Mouse (Mus musculus): Measurements from ENCODE around the gene Dnajc11. TPM values are rescaled to one million over a fixed set of nuclear protein-coding genes. Genes with fewer than 3 reads are reported as not detected.

The Dnajc11 gene
- polyA plus RNA-seq, 1 experiment = 58.5 TPM

DNA sequence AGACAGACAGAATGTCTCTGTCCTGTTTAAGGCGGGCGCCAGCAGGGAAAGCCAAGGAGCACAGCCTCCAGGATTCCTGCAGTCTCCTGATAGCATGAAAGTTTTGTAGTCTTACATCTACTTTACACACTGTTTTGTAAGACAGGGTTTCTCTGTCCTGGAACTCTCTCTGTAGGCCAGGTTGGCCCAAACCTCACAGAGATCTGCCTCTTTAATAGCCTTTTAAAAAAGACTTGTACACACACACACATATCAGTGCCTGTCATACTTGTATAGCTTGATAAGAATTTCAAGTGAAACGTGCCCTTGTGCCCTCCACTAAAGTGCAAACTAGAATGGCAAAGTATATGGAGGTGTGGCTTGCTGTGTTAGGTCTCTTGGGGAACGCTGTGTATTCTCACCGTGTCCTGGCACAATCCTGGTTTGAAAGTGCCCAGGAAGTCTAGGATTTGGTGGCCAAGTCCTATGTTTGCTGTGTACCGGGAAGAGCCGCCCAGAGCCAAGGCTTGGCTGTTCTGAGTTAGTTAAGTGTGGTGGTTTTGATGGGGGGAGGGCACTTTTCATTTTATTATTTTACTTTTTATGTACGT, 77.8 kb downstream of the Dnajc11 start:
- peaks cover 3% of the 10 kb centered on the region for H3K4me1 ChIP-seq (ENCODE audit: control insufficient read depth, insufficient read depth, low read length)
- H3K4me3 ChIP-seq (ENCODE audit: insufficient read depth, low read length) = peak overlapping the region; percentile 91
- H3K27ac ChIP-seq (ENCODE audit: insufficient read depth, low read length) = no peak overlapping the region
- TF ChIP-seq POLR2A (IDR thresholded peaks at IDR 0.05; ENCODE audit: extremely low read depth, insufficient read depth, low read length) (no peak), CTCF (IDR thresholded peaks at IDR 0.05; ENCODE audit: extremely low read depth, insufficient read depth, low read length) (no peak)

DNA sequence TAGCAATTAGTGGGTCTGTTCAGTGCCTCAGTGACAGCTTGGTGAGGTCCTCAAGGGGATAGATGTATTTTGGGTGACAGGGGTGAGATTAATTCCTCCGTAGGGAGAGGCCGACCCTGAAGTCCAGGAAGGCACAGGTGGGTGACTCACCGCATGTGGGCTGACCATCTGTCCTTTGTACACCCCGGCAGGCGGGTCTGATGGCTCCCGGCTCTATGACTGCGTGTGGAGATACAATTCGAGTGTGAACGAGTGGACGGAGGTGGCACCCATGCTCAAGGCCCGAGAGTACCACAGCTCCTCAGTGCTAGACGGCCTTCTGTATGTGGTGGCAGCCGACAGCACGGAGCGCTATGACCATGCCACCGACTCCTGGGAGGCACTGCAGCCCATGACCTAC, 78.6 kb downstream of the Dnajc11 start:
- peaks cover 3% of the 10 kb centered on the region for H3K4me1 ChIP-seq (ENCODE audit: control insufficient read depth, insufficient read depth, low read length)
- H3K4me3 ChIP-seq (ENCODE audit: insufficient read depth, low read length) = no peak overlapping the region
- no peak overlapping the region for H3K27ac ChIP-seq (ENCODE audit: insufficient read depth, low read length)
- TF ChIP-seq CTCF (IDR thresholded peaks at IDR 0.05; ENCODE audit: extremely low read depth, insufficient read depth, low read length) (no peak), POLR2A (IDR thresholded peaks at IDR 0.05; ENCODE audit: extremely low read depth, insufficient read depth, low read length) (no peak)

DNA sequence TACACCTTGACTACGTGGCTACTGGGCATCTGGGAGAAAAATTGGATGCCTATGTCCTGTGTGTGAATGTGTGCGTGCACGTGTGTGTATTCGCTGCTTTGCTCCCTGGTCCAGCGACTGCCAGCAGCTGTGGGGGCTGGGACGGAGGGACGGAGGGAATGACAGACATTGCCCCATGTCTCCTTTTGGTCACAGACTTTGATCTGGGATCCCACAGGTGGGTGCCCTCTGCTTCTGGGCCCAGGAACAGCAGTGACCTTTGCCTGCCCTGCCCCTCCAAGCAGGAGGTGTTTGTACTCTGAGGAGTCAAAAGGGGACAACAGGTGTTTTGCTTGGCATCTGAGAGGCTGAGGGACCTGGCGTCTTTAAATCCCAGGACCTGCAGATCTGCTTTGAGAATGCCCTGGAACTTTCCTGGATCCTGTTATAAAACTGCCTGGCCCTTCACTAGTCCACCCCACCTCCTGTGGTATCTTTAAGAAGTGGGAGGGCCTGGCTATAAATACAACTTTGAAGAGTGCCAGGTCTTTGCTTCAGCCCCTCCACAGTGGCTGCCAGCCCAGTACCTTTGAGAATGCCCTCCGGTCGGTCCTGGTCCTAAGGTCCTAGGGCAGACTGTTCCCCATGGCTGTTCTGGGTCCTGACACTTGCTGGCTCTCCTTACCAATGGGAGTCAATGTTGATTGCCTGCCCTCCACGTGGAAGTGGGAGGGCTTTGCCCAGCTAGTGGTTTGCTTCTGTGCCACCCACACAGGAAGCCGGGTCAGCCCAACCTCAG, 79.7 kb downstream of the Dnajc11 start:
- no peak for TF ChIP-seq POLR2A (IDR thresholded peaks at IDR 0.05; ENCODE audit: extremely low read depth, insufficient read depth, low read length)
- TF ChIP-seq CTCF (IDR thresholded peaks at IDR 0.05; ENCODE audit: extremely low read depth, insufficient read depth, low read length) = no peak
- Histone ChIP-seq H3K4me1 (ENCODE audit: control insufficient read depth, insufficient read depth, low read length) (peaks cover 1% of the 10 kb centered on the region; the same call in 1 of the 2 replicates), H3K4me3 (ENCODE audit: insufficient read depth, low read length) (no peak overlapping the region), H3K27ac (ENCODE audit: insufficient read depth, low read length) (no peak overlapping the region)

DNA sequence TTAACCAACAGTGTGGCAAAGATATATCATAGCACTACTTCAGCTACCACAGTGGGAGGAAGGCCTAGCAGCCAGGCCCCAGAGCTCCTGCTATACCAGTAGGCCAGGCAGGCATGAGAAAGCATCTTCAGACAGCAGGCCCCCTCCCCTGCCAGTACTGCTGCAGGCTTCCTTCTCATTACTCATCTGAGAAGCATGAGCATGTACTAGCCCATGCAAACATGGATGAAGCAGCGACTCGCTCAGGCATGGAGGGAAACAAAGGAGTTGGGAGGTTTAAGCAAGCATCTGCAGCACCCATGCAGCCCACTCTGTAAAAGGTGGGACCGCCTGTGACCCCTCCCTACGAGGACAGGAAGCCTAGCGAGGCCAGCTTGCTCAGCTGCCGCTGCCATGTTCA, 85.6 kb downstream of the Dnajc11 start:
- H3K4me3 ChIP-seq (ENCODE audit: insufficient read depth, low read length) = no peak overlapping the region
- no peak for TF ChIP-seq CTCF (IDR thresholded peaks at IDR 0.05; ENCODE audit: extremely low read depth, insufficient read depth, low read length)
- no peak for TF ChIP-seq POLR2A (IDR thresholded peaks at IDR 0.05; ENCODE audit: extremely low read depth, insufficient read depth, low read length)
- H3K27ac ChIP-seq (ENCODE audit: insufficient read depth, low read length) = no peak overlapping the region
- peaks cover 3% of the 10 kb centered on the region; the same call in 1 of the 2 replicates for H3K4me1 ChIP-seq (ENCODE audit: control insufficient read depth, insufficient read depth, low read length)

DNA sequence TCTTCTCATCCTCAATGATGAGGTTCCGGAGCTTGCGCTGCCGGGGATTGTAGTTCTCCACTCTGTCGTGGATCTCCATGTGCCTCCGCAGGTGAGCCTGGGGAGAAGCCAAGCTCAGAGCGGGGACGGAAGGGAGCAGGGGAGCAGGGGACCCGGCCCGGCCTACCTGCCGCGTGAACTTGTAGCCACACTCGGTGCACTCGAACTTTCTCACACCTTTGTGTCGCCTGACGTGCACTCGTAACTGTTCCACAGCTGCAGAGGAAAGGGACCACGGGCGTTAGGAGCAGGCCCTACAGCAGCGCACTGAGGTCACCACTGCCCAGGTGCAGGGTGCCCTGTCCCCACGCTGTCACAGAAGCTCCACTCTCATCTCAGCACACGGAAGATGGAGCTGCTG, 86.5 kb downstream of the Dnajc11 start:
- TF ChIP-seq CTCF (IDR thresholded peaks at IDR 0.05; ENCODE audit: extremely low read depth, insufficient read depth, low read length) = no peak
- no peak for TF ChIP-seq POLR2A (IDR thresholded peaks at IDR 0.05; ENCODE audit: extremely low read depth, insufficient read depth, low read length)
- peaks cover 6% of the 10 kb centered on the region for H3K4me1 ChIP-seq (ENCODE audit: control insufficient read depth, insufficient read depth, low read length)
- no peak overlapping the region for H3K27ac ChIP-seq (ENCODE audit: insufficient read depth, low read length)
- H3K4me3 ChIP-seq (ENCODE audit: insufficient read depth, low read length) = no peak overlapping the region

DNA sequence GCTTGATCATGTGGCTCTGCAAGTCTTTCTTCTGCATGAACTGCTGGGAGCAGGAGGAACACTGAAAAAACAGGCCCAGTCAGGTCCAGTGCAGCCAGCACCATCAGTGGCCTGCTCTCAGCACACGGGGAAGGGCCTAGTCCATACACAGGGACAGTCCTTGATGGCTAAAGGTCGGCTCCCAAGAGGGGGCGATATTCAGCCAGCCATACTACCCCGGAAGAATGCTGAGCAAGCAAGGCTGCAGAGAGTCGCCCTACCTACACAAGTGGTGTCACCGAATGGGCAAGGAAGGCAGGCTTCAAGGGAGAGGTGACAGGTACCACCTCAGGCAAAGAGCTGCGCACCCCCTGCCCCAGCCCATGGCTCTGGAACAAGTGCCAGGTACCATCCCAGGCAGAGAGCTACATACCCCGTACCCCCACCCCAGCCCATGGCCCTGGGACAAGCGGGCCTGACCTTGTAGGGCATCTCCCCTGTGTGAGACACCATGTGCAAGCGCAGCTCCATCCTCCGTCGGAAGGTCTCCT, 88.1 kb downstream of the Dnajc11 start:
- no peak for TF ChIP-seq POLR2A (IDR thresholded peaks at IDR 0.05; ENCODE audit: extremely low read depth, insufficient read depth, low read length)
- TF ChIP-seq CTCF (IDR thresholded peaks at IDR 0.05; ENCODE audit: extremely low read depth, insufficient read depth, low read length) = no peak
- Histone ChIP-seq H3K4me1 (ENCODE audit: control insufficient read depth, insufficient read depth, low read length) (peaks cover 8% of the 10 kb centered on the region), H3K4me3 (ENCODE audit: insufficient read depth, low read length) (no peak overlapping the region), H3K27ac (ENCODE audit: insufficient read depth, low read length) (no peak overlapping the region)

DNA sequence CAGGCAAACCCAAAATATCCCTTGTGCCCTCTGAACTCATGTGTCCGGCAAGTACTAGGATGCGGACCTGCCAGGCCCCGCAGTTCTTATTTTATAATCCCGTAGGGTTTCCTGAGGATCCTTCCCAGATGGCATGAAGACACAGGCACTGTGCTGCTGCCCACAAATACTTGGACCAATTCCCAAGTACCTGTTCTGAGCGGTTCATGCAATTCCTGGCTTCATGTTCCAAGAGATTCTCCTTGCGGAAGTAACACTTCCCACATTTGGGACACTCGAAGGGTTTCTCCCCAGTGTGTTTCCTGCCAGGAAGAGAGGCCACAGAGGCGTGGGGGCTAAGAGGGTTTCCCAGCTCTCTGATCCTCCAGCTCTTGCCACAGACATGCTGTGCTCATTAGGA, 89.0 kb downstream of the Dnajc11 start:
- no peak overlapping the region for H3K27ac ChIP-seq (ENCODE audit: insufficient read depth, low read length)
- TF ChIP-seq CTCF (IDR thresholded peaks at IDR 0.05; ENCODE audit: extremely low read depth, insufficient read depth, low read length) = no peak
- no peak overlapping the region for H3K4me3 ChIP-seq (ENCODE audit: insufficient read depth, low read length)
- peaks cover 9% of the 10 kb centered on the region for H3K4me1 ChIP-seq (ENCODE audit: control insufficient read depth, insufficient read depth, low read length)

DNA sequence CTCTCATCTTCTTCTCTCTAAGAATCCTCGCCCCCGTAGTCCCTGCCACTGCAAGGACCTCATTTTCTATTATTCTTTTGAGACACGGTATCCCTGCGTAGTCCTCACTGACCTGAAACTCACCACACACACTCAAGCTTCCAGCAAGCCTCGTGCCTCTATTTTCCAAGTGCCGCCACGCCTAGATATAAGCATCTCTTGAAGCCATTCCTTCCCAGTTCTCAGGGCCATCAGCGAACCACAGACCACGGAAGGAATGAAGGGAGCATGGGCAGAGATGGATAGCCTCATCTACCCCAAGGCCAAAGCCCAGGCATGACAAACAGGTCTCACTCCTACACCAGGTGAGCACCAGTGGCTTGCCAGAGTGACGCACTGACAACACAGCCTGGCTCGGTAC, 91.0 kb downstream of the Dnajc11 start:
- Histone ChIP-seq H3K27ac (ENCODE audit: insufficient read depth, low read length) (no peak overlapping the region), H3K4me1 (ENCODE audit: control insufficient read depth, insufficient read depth, low read length) (peaks cover 9% of the 10 kb centered on the region), H3K4me3 (ENCODE audit: insufficient read depth, low read length) (no peak overlapping the region)
- TF ChIP-seq CTCF (IDR thresholded peaks at IDR 0.05; ENCODE audit: extremely low read depth, insufficient read depth, low read length) (no peak), POLR2A (IDR thresholded peaks at IDR 0.05; ENCODE audit: extremely low read depth, insufficient read depth, low read length) (no peak)

DNA sequence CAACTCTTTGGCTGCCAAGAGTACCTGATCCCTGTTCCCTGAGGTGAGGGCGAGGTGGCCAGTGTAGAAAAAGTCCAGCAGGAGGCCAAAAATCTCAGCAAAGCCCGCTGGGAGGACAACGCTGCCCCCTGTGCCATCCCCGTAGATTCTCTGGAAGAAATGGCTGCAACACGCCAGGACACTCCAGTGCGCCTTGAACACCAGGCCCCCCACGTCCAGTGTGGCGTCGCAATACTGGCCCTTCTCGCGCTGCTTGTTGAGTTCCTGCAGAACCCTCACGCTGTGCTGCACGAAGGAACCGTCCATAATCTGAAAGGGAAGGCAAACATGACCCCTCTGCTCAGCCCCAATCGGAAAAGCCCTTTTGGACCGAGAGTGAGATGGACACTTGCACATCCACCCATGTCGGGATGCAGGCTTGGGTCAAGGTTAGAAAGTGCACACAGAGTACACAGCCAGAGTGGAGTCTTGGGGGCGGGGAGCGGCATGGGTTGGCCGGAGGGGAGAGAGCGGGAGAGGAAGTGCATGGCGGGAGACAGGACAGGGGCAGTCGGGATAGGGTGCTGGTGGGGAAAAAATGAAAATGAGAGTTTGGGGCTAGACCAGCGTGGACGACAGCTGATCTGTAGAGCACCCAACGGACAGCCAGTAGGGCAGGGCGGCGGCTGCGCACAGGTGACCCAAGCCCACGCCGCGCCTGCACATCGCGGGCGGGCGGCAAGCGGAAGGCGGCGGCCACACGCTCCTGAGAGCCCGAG, 93.4 kb downstream of the Dnajc11 start:
- Histone ChIP-seq H3K27ac (ENCODE audit: insufficient read depth, low read length) (no peak overlapping the region), H3K4me3 (ENCODE audit: insufficient read depth, low read length) (peak overlapping the region; percentile 47), H3K4me1 (ENCODE audit: control insufficient read depth, insufficient read depth, low read length) (peaks cover 9% of the 10 kb centered on the region)
- no peak for TF ChIP-seq POLR2A (IDR thresholded peaks at IDR 0.05; ENCODE audit: extremely low read depth, insufficient read depth, low read length)
- TF ChIP-seq CTCF (IDR thresholded peaks at IDR 0.05; ENCODE audit: extremely low read depth, insufficient read depth, low read length) = no peak

Measured in cortical plate, adult 2 months (tissue).